Mouse (Mus musculus) hindbrain, embryonic 16.5 days (tissue): ENCODE measurements at regions not wholly inside any gene's neighbourhood (a gene's known extent, or its start where the extent isn't known, plus 50 kb on each side); places are given as distances from the start of the nearest gene placed in this dataset.

ENCODE experiments used
- ATAC-seq: fragments of 200-750 bp; cut with Nextera tagmentation; 2 replicates; pipeline ENCODE4 v1.8.0; 2017; ENCODE audit warnings: moderate TSS enrichment, moderate library complexity
- H3K27ac ChIP-seq: fragments of 300-500 bp; sonication (generic); 2 replicates; pipeline ENCODE4 v1.5.1; 2014; ENCODE audit warnings: low read depth, mild to moderate bottlenecking, control low read depth, low read length, moderate library complexity
- H3K27me3 ChIP-seq: fragments of 300-500 bp; sonication (generic); replicated peaks from 2 replicates; pipeline ENCODE4 v1.6.1; 2014; ENCODE audit warnings: low read length; ENCODE audit not compliant: control insufficient read depth, insufficient read depth
- H3K36me3 ChIP-seq: fragments of 300-500 bp; sonication (generic); 2 replicates; pipeline ENCODE4 v1.6.1; 2014; ENCODE audit warnings: mild to moderate bottlenecking, low read length, moderate library complexity, mixed read lengths; ENCODE audit not compliant: control insufficient read depth, insufficient read depth
- H3K4me1 ChIP-seq: fragments of 300-500 bp; sonication (generic); 2 replicates; pipeline ENCODE4 v1.6.1; 2014; ENCODE audit warnings: low read depth, low read length; ENCODE audit not compliant: control insufficient read depth, insufficient read depth
- H3K4me2 ChIP-seq: fragments of 300-500 bp; sonication (generic); 2 replicates; pipeline ENCODE4 v1.6.1; 2014; ENCODE audit warnings: mild to moderate bottlenecking, low read length, control low read depth, moderate library complexity
- H3K4me3 ChIP-seq: fragments of 300-500 bp; sonication (generic); 2 replicates; pipeline ENCODE4 v1.5.1; 2014; ENCODE audit warnings: mild to moderate bottlenecking, low read length, control low read depth, moderate library complexity
- H3K9ac ChIP-seq: fragments of 300-500 bp; sonication (generic); 2 replicates; pipeline ENCODE4 v1.6.1; 2014; ENCODE audit warnings: low read depth, mild to moderate bottlenecking, control low read depth, low read length, moderate library complexity
- H3K9me3 ChIP-seq: fragments of 300-500 bp; sonication (generic); 2 replicates; pipeline ENCODE4 v1.6.1; 2014; ENCODE audit warnings: mild to moderate bottlenecking, low read length, moderate library complexity; ENCODE audit not compliant: control insufficient read depth
- WGBS: fragments of 180-500 bp; shearing (Covaris S2); extraction: QIAGEN DNeasy Blood & Tissue Kit; methylation state at CpG from one replicate; pipeline ENCODE4 v1.1.7; 2014; 5-methylcytosine and 5-hydroxymethylcytosine counted together

- H3K9me3 ChIP-seq: no peaks in the 10 kb centered on the region
- 87% methylated on average over 1 of the region's 1 CpGs for WGBS
- H3K4me1 ChIP-seq: no peaks in the 10 kb centered on the region
- no peaks in the 10 kb centered on the region for H3K27me3 ChIP-seq
- no peak overlapping the region for H3K9ac ChIP-seq
- H3K4me3 ChIP-seq: no peak overlapping the region
- H3K27ac ChIP-seq: no peak overlapping the region
- no peak overlapping the region for H3K4me2 ChIP-seq
- ATAC-seq: no peak
- no peaks in the 10 kb centered on the region for H3K36me3 ChIP-seq
Measured at GRCm38 (mm10) chr1:94298395-94298794, 246.0 kb upstream of the Pdcd1 start.

DNA sequence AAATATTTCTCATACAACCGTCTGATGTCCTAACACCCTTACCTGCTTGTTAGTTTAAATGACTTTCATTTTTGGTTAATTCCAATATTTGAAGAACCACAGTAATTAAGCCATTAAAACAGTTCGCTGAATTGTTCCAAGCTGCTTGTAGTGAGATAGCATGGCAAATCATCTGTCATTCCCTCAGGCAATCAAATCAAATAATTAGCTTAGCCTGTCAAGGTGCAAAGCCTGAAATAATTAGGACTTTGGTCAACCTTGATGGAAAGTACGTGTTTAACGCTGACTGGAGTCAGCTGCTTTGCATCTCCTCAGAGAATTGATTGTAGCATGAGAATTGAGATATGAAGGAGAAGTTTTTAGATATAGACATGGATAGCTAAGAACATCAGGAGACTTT lies 220.2 kb upstream of the Pdcd1 start:
- no peaks in the 10 kb centered on the region for H3K27me3 ChIP-seq
- H3K9me3 ChIP-seq: no peaks in the 10 kb centered on the region
- no peak overlapping the region for H3K4me3 ChIP-seq
- H3K4me2 ChIP-seq: no peak overlapping the region
- H3K9ac ChIP-seq: no peak overlapping the region
- H3K36me3 ChIP-seq: no peaks in the 10 kb centered on the region
- H3K27ac ChIP-seq: no peak overlapping the region
- H3K4me1 ChIP-seq: no peaks in the 10 kb centered on the region
- WGBS: 63% methylated on average over 4 of the region's 4 CpGs
- ATAC-seq: 0 out of 2 replicates have a peak, but pooled peaks have one; percentile 54

DNA sequence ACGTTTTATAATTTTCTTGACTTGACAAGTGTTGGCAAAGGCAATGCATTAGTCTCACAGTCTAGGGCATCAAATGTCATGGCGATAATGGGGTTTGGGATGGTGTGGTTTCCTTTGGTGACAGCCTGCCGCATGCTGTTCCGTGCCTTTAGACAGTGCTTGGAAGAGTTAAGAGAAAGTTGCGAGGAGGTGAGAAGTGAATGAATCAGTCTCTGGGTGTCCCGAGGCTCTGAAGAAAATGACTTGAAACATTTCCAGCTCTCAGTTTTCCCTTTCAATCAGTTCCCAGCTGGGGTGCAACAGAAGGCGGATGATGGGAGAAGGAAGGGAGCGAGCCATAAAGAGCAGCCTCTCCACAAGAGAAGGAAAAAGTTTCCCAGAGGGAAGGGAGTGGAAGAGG lies 211.0 kb upstream of the Pdcd1 start:
- Histone ChIP-seq H3K27ac (no peak overlapping the region), H3K27me3 (no peaks in the 10 kb centered on the region), H3K4me1 (no peaks in the 10 kb centered on the region), H3K4me2 (no peak overlapping the region), H3K9ac (no peak overlapping the region), H3K36me3 (no peaks in the 10 kb centered on the region), H3K4me3 (no peak overlapping the region), H3K9me3 (no peaks in the 10 kb centered on the region)
- peak; percentile 61; the same call in 1 of the 2 replicates for ATAC-seq
- 49% methylated on average over 8 of the region's 8 CpGs for WGBS

DNA sequence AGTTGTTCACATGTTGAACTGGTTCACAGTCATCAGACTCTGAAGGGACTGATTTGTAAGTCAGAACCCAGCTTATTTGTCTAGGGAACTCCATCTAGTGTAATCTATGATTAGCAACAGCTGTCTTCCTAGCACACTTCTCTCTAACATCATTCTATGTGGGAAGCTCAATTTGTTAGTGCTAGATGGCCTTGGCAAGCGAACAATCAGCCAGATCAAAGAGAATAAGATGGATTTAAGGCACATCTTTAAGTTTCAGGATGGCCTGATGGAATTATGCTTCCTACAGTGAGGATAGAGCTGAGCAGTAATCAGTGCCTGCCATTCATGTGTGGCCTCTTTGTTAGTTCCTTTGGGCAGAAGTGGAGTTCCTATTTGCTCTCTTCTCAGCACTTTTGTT lies 183.1 kb upstream of the Pdcd1 start:
- no peaks in the 10 kb centered on the region for H3K36me3 ChIP-seq
- no peaks in the 10 kb centered on the region for H3K9me3 ChIP-seq
- H3K9ac ChIP-seq: no peak overlapping the region
- H3K27me3 ChIP-seq: no peaks in the 10 kb centered on the region
- WGBS: 79% methylated on average over 1 of the region's 1 CpGs
- no peak overlapping the region for H3K27ac ChIP-seq
- H3K4me2 ChIP-seq: no peak overlapping the region
- ATAC-seq: no peak
- no peaks in the 10 kb centered on the region for H3K4me1 ChIP-seq
- no peak overlapping the region for H3K4me3 ChIP-seq

DNA sequence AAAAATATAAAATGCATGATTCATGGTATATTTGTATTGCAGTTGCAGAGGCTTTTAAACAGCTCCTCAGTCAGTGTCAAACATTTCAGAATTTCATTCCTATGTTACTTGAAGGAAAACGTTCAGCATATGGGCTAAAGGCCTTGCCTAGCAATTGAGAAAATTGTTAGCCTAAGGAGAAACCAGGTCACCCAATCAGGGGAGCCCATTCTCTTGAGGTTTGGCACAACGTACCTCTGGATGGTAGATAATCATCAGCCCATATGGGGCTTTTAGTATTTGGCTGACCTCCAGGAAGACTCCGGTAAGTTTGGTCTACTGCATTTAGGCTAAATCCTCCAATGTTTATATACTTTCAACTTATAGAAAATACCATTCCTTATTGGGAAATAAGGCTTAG lies 168.7 kb upstream of the Pdcd1 start:
- 40% methylated on average over 3 of the region's 3 CpGs for WGBS
- Histone ChIP-seq H3K4me1 (no peaks in the 10 kb centered on the region), H3K27ac (no peak overlapping the region), H3K27me3 (no peaks in the 10 kb centered on the region), H3K4me2 (no peak overlapping the region), H3K4me3 (no peak overlapping the region), H3K36me3 (no peaks in the 10 kb centered on the region), H3K9ac (no peak overlapping the region), H3K9me3 (no peaks in the 10 kb centered on the region)
- ATAC-seq: no peak

GRCm38 (mm10) chr1:94217407-94217806 lies 165.1 kb upstream of the Pdcd1 start:
- no peak for ATAC-seq

DNA sequence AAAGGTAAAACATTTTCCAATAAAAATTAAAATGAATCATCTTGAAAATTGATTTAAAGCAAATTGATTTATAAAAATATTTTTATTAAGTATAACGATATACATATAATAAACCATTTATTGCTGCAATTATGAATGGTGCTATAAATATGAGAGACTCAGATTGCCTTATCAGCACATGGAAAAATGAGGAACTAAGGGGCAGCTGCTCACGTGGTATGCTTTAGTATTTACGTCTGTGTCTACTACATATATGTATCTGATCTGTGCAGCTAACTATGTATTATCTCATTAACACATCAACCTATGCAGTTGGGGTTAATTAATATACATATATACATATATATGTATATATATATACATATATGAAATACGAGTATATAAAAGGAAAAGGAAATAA lies 156.6 kb upstream of the Pdcd1 start:
- Histone ChIP-seq H3K4me2 (no peak overlapping the region), H3K27me3 (no peaks in the 10 kb centered on the region), H3K4me3 (no peak overlapping the region), H3K4me1 (no peaks in the 10 kb centered on the region), H3K9me3 (no peaks in the 10 kb centered on the region), H3K27ac (no peak overlapping the region), H3K9ac (no peak overlapping the region), H3K36me3 (no peaks in the 10 kb centered on the region)
- no peak for ATAC-seq
- 90% methylated on average over 4 of the region's 4 CpGs for WGBS

More at GRCm38 (mm10) chr1:94217407-94217806, 165.1 kb upstream of the Pdcd1 start:
- H3K4me1 ChIP-seq: no peaks in the 10 kb centered on the region
- H3K4me3 ChIP-seq: no peak overlapping the region
- 77% methylated on average over 2 of the region's 2 CpGs for WGBS
- no peak overlapping the region for H3K27ac ChIP-seq
- H3K36me3 ChIP-seq: no peaks in the 10 kb centered on the region
- H3K9ac ChIP-seq: no peak overlapping the region
- H3K9me3 ChIP-seq: no peaks in the 10 kb centered on the region
- no peaks in the 10 kb centered on the region for H3K27me3 ChIP-seq
- no peak overlapping the region for H3K4me2 ChIP-seq

DNA sequence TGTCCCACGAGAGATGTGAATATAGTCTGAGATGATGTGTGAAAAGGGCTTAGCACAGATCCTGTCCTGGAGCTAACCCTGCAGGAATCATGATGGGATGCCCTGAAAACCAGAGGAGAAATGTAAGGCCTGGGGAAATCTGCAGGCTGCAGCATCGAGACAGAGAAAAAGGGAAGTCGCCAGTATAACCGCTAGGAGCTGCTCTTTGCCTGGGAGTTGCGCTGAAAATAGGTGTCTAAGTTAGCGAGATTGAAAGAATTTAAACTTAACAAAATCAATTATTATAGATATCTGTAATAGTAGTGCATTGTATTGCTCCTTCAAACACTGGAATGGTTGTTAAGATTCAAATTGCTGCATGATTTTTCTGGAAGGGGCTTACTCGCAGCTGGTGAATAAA lies 155.5 kb upstream of the Pdcd1 start:
- no peak overlapping the region for H3K9ac ChIP-seq
- no peak overlapping the region for H3K4me3 ChIP-seq
- H3K4me1 ChIP-seq: no peaks in the 10 kb centered on the region
- ATAC-seq: no peak
- no peaks in the 10 kb centered on the region for H3K9me3 ChIP-seq
- no peaks in the 10 kb centered on the region for H3K36me3 ChIP-seq
- 81% methylated on average over 7 of the region's 7 CpGs for WGBS
- H3K27me3 ChIP-seq: no peaks in the 10 kb centered on the region
- no peak overlapping the region for H3K4me2 ChIP-seq
- H3K27ac ChIP-seq: no peak overlapping the region

GRCm38 (mm10) chr1:94203281-94203680 lies 150.9 kb upstream of the Pdcd1 start:
- 87% methylated on average over 3 of the region's 3 CpGs for WGBS
- no peak overlapping the region for H3K4me2 ChIP-seq
- H3K36me3 ChIP-seq: no peaks in the 10 kb centered on the region
- ATAC-seq: no peak
- no peaks in the 10 kb centered on the region for H3K9me3 ChIP-seq
- no peaks in the 10 kb centered on the region for H3K4me1 ChIP-seq
- no peak overlapping the region for H3K4me3 ChIP-seq
- H3K9ac ChIP-seq: no peak overlapping the region
- H3K27me3 ChIP-seq: no peaks in the 10 kb centered on the region
- no peak overlapping the region for H3K27ac ChIP-seq

- ATAC-seq: no peak
- Histone ChIP-seq H3K36me3 (no peaks in the 10 kb centered on the region), H3K9me3 (no peaks in the 10 kb centered on the region), H3K4me1 (no peaks in the 10 kb centered on the region), H3K27ac (no peak overlapping the region), H3K4me3 (no peak overlapping the region), H3K4me2 (no peak overlapping the region), H3K9ac (no peak overlapping the region), H3K27me3 (no peaks in the 10 kb centered on the region)
- 92% methylated on average over 2 of the region's 2 CpGs for WGBS
Measured at GRCm38 (mm10) chr1:94183876-94184275, 131.5 kb upstream of the Pdcd1 start.
